Mouse (Mus musculus): ENCODE measurements at regions not wholly inside any gene's neighbourhood (a gene's known extent, or its start where the extent isn't known, plus 50 kb on each side); places are given as distances from the start of the nearest gene placed in this dataset.

DNA sequence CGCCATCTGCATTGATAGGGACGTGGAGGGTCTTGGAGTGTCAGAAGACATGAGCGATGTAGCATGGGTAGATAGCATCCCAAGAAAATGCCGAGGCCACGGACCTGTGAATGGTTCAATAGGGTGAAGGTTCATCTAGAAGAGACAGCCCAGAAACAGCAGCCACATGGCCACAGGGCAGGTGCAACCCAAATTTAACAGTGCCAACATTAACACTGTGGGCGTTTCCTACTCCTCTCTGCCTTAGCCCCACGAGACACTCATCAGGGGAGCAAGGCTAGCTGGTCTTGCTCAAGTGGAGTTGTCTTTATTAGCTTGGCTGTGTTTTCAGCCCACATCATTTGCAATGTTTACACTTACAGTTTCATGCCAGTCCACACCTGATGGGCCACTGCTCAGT lies 310.7 kb downstream of the Plpp3 start:
- Histone ChIP-seq H3K9me3 (no peaks in the 10 kb centered on the region), H3K4me3 (replicated peaks) (no peak overlapping the region), H3K27ac (no peak overlapping the region), H3K4me1 (replicated peaks) (peaks cover 10% of the 10 kb centered on the region; the same call in 1 of the 2 replicates), H3K9ac (replicated peaks) (no peak overlapping the region), H3K36me3 (no peaks in the 10 kb centered on the region), H3K27me3 (no peaks in the 10 kb centered on the region), H3K4me2 (no peak overlapping the region)
- ATAC-seq (ENCODE audit: insufficient number of reproducible peaks, insufficient read depth, low FRiP score, low TSS enrichment, low read depth), result no peak
- 83% methylated on average over 7 of the region's 7 CpGs for WGBS

DNA sequence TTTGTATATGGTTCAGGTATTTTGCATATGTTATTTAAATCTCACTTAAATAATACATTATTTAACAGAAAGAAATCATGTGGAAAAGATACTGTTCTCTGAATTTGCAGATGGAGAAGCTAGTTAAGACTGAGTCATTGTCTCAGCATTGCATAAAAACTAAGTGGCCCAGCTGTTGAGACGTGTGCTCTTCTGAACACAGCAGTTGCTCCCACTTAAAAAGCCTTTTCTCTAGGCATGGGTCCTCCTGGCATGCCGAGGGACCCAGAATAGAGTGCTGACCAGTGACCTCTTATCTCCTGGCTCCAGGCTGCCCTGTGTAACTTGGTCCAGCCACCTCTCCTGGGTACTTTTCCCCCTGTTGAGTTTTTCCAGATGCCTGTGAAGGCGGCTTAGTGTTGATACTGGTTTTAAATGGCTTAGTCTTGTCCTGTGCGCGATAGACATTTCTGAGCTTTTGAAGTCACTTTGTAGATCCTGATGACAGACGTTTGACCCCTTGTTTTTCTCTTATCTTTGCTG lies 312.2 kb downstream of the Plpp3 start:
- 31% methylated on average over 6 of the region's 6 CpGs for WGBS
- H3K27ac ChIP-seq, result no peak overlapping the region
- no peak for ATAC-seq (ENCODE audit: insufficient number of reproducible peaks, insufficient read depth, low FRiP score, low TSS enrichment, low read depth)
- H3K27me3 ChIP-seq, result no peaks in the 10 kb centered on the region
- no peak overlapping the region for H3K4me3 ChIP-seq (replicated peaks)
- H3K4me2 ChIP-seq, result no peak overlapping the region
- H3K4me1 ChIP-seq (replicated peaks), result peaks cover 10% of the 10 kb centered on the region; the same call in 1 of the 2 replicates
- H3K9me3 ChIP-seq, result no peaks in the 10 kb centered on the region
- H3K36me3 ChIP-seq, result no peaks in the 10 kb centered on the region
- H3K9ac ChIP-seq (replicated peaks), result no peak overlapping the region

GRCm38 (mm10) chr4:105474765-105475560 lies 314.7 kb upstream of the Gm12728 start:
- no peak overlapping the region for H3K4me2 ChIP-seq
- no peaks in the 10 kb centered on the region for H3K27me3 ChIP-seq
- ATAC-seq (ENCODE audit: insufficient number of reproducible peaks, insufficient read depth, low FRiP score, low TSS enrichment, low read depth), result no peak
- H3K9ac ChIP-seq (replicated peaks), result no peak overlapping the region
- H3K4me1 ChIP-seq (replicated peaks), result peaks cover 16% of the 10 kb centered on the region
- H3K36me3 ChIP-seq, result no peaks in the 10 kb centered on the region
- WGBS, result 35% methylated on average over 11 of the region's 11 CpGs
- H3K4me3 ChIP-seq (replicated peaks), result no peak overlapping the region
- H3K9me3 ChIP-seq, result no peaks in the 10 kb centered on the region
- peak overlapping the region; percentile 2; the same call in 1 of the 2 replicates for H3K27ac ChIP-seq

DNA sequence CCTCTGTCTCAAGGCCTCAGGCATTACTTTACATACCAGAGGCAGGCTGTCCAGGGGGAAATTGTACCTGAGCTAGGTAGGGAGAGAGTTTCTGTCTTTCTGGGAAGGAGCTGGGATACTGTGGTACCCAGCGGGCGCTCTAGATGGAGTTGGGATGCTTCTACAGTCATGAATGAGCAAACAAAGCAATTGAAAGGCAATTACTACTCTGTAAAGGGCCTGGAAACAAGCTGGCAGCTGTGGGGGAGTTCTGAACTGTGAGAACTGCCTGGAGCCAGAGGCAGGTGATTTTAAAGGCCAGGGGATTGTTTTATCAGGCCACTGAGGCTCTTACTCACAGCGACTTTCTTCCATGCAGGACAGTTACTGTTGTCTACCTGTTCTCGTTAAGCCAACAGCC lies 313.3 kb upstream of the Gm12728 start:
- Histone ChIP-seq H3K9me3 (no peaks in the 10 kb centered on the region), H3K4me3 (replicated peaks) (no peak overlapping the region), H3K27me3 (no peaks in the 10 kb centered on the region), H3K36me3 (no peaks in the 10 kb centered on the region), H3K27ac (peak overlapping the region; percentile 83), H3K4me2 (no peak overlapping the region), H3K4me1 (replicated peaks) (peaks cover 16% of the 10 kb centered on the region), H3K9ac (replicated peaks) (no peak overlapping the region)
- 54% methylated on average over 4 of the region's 4 CpGs for WGBS
- ATAC-seq (ENCODE audit: insufficient number of reproducible peaks, insufficient read depth, low FRiP score, low TSS enrichment, low read depth), result no peak

GRCm38 (mm10) chr4:105486376-105486775 lies 303.3 kb upstream of the Gm12728 start:
- Histone ChIP-seq H3K27ac (no peak overlapping the region), H3K27me3 (no peaks in the 10 kb centered on the region), H3K4me3 (replicated peaks) (no peak overlapping the region), H3K9ac (replicated peaks) (no peak overlapping the region), H3K4me2 (no peak overlapping the region), H3K9me3 (no peaks in the 10 kb centered on the region), H3K4me1 (replicated peaks) (0 out of 2 replicates have a peak, but pooled peaks cover 3% of the 10 kb centered on the region), H3K36me3 (no peaks in the 10 kb centered on the region)
- no peak for ATAC-seq (ENCODE audit: insufficient number of reproducible peaks, insufficient read depth, low FRiP score, low TSS enrichment, low read depth)
- 70% methylated on average over 1 of the region's 1 CpGs for WGBS

DNA sequence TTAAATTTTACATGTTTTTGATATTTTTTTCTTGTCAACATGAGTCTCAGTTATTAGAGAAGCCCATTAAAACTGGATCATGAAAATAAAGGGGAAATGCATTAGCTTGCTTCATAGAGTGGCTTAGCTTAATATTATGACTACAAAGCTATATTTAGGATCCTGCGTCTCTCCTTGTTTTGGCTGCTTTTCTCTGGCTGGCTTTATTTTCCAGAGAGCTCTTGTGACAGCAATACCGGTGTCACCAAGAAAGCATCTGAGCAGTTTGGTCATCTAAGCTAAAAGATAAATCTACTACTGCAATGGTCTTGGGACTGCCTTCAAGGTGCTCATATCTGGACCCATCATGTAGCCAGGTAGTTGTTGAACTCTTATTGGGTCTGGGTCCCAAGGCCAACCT lies 293.5 kb upstream of the Gm12728 start:
- 93% methylated on average over 2 of the region's 2 CpGs for WGBS
- no peak for ATAC-seq (ENCODE audit: insufficient number of reproducible peaks, insufficient read depth, low FRiP score, low TSS enrichment, low read depth)
- no peaks in the 10 kb centered on the region for H3K4me1 ChIP-seq (replicated peaks)
- no peaks in the 10 kb centered on the region for H3K36me3 ChIP-seq
- no peak overlapping the region for H3K9ac ChIP-seq (replicated peaks)
- no peak overlapping the region for H3K4me3 ChIP-seq (replicated peaks)
- no peaks in the 10 kb centered on the region for H3K9me3 ChIP-seq
- H3K27ac ChIP-seq, result no peak overlapping the region
- H3K4me2 ChIP-seq, result no peak overlapping the region
- no peaks in the 10 kb centered on the region for H3K27me3 ChIP-seq

DNA sequence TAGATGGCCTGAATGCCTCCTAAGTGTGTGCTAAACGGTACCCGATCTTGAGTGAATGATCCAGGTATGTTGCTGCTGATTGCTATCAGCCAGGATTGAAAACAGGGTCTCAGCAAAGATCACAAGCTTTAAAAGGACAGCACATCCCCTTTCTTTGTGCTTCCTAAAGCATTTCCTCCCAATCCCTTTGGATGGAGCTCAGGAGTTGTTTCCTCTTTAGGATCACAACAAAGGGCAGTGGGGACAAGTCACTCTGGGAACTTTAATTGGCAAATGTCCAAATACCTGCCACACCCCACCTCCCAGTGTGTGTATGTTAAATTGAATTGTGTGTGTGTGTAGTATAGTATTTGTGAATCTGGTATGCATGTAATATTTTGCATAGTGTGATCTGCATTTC lies 283.5 kb upstream of the Gm12728 start:
- H3K4me2 ChIP-seq, result no peak overlapping the region

DNA sequence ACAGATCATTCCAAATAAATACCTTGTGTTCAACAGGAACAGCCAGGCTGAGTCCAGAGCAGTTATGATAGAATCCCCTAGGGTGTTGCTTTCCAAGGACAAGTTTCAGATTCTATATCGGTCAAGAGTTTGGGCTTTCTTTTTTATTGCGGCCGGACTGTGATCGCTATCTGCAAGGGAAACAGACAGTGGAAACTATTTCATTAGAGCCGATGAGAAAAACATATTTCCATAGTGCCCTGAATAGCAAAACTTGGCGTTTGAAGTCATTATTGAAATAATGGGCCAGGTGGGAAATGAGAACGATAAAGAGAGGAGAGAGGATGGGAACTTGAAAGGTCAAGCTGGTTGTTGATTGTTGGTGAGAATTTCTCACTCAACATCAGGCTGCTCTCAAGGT lies 282.4 kb upstream of the Gm12728 start:
- Histone ChIP-seq H3K9me3 (peaks cover 6% of the 10 kb centered on the region; the same call in 1 of the 2 replicates), H3K9ac (replicated peaks) (no peak overlapping the region), H3K36me3 (no peaks in the 10 kb centered on the region), H3K4me1 (replicated peaks) (no peaks in the 10 kb centered on the region), H3K27me3 (no peaks in the 10 kb centered on the region), H3K27ac (no peak overlapping the region), H3K4me3 (replicated peaks) (no peak overlapping the region), H3K4me2 (no peak overlapping the region)
- no peak for ATAC-seq (ENCODE audit: insufficient number of reproducible peaks, insufficient read depth, low FRiP score, low TSS enrichment, low read depth)
- 87% methylated on average over 7 of the region's 7 CpGs for WGBS

More for the DNA sequence above, 283.5 kb upstream of the Gm12728 start:
- ATAC-seq (ENCODE audit: insufficient number of reproducible peaks, insufficient read depth, low FRiP score, low TSS enrichment, low read depth), result no peak
- no peaks in the 10 kb centered on the region for H3K36me3 ChIP-seq
- no peak overlapping the region for H3K4me3 ChIP-seq (replicated peaks)
- no peaks in the 10 kb centered on the region for H3K27me3 ChIP-seq
- H3K9me3 ChIP-seq, result peaks cover 3% of the 10 kb centered on the region; the same call in 1 of the 2 replicates
- no peak overlapping the region for H3K27ac ChIP-seq
- H3K9ac ChIP-seq (replicated peaks), result no peak overlapping the region
- WGBS, result 86% methylated on average over 2 of the region's 2 CpGs
- H3K4me1 ChIP-seq (replicated peaks), result no peaks in the 10 kb centered on the region

DNA sequence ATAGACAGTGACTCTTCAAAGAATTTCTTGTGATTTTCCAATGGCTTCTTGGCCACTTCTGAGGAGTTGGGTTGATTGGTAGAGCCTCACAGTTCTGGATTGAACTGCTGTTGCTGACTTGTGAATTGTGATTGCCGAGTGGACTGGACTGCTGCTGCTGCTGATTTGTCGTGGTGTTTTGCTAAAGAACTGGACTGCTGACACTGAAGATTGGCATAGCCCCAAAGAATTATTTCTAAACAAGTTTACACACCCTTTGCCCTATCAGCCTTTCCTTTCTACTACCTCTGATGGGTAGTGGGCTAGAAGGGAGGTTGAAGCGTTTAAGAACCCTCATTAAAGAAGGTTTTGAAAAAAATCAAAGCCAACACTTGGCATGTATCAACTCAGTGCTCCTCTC lies 280.6 kb upstream of the Gm12728 start:
- H3K27ac ChIP-seq, result no peak overlapping the region
- no peak overlapping the region for H3K4me2 ChIP-seq
- peaks cover 6% of the 10 kb centered on the region; the same call in 1 of the 2 replicates for H3K9me3 ChIP-seq
- H3K9ac ChIP-seq (replicated peaks), result no peak overlapping the region
- no peak overlapping the region for H3K4me3 ChIP-seq (replicated peaks)
- no peaks in the 10 kb centered on the region for H3K36me3 ChIP-seq
- ATAC-seq (ENCODE audit: insufficient number of reproducible peaks, insufficient read depth, low FRiP score, low TSS enrichment, low read depth), result no peak
- WGBS, result 87% methylated on average over 3 of the region's 3 CpGs
- H3K27me3 ChIP-seq, result no peaks in the 10 kb centered on the region
- H3K4me1 ChIP-seq (replicated peaks), result peaks cover 14% of the 10 kb centered on the region

DNA sequence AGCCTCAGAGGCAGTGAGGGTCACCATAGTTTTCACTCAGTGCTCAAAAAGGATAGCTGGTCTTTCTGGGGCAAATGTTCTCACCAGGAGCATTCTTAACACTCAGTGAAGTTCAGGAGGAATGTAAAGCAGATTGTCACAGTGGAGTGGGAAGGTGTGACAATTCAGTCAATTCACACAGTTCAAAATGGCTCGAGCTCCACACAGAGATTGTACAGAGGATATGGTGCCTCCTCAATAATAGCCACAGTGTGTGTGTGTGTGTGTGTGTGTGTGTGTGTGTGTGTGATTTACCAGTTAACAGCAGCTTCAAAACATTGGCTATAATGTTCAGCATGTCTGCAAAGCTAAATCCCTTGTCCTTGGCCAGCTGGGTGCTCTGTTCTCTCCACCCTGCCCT lies 279.3 kb upstream of the Gm12728 start:
- peaks cover 6% of the 10 kb centered on the region; the same call in 1 of the 2 replicates for H3K9me3 ChIP-seq
- ATAC-seq (ENCODE audit: insufficient number of reproducible peaks, insufficient read depth, low FRiP score, low TSS enrichment, low read depth), result no peak
- no peak overlapping the region for H3K9ac ChIP-seq (replicated peaks)
- no peaks in the 10 kb centered on the region for H3K36me3 ChIP-seq
- H3K27me3 ChIP-seq, result no peaks in the 10 kb centered on the region
- 73% methylated on average over 1 of the region's 1 CpGs for WGBS
- H3K27ac ChIP-seq, result no peak overlapping the region
- H3K4me2 ChIP-seq, result no peak overlapping the region
- H3K4me3 ChIP-seq (replicated peaks), result no peak overlapping the region
- peaks cover 14% of the 10 kb centered on the region for H3K4me1 ChIP-seq (replicated peaks)

- H3K9me3 ChIP-seq, result no peaks in the 10 kb centered on the region
- no peaks in the 10 kb centered on the region for H3K27me3 ChIP-seq
- H3K4me2 ChIP-seq, result no peak overlapping the region
- no peaks in the 10 kb centered on the region for H3K36me3 ChIP-seq
- H3K4me3 ChIP-seq (replicated peaks), result no peak overlapping the region
- no peak overlapping the region for H3K27ac ChIP-seq
- no peak for ATAC-seq (ENCODE audit: insufficient number of reproducible peaks, insufficient read depth, low FRiP score, low TSS enrichment, low read depth)
- 65% methylated on average over 2 of the region's 2 CpGs for WGBS
- no peak overlapping the region for H3K9ac ChIP-seq (replicated peaks)
- H3K4me1 ChIP-seq (replicated peaks), result peaks cover 23% of the 10 kb centered on the region
Observed at GRCm38 (mm10) chr4:105525135-105525534, 264.5 kb upstream of the Gm12728 start.
